Mouse (Mus musculus): ENCODE data around the gene Mmp12. TPM values are rescaled to one million over a fixed set of nuclear protein-coding genes. Genes with fewer than 3 reads are reported as not detected.

The Mmp12 gene
- polyA plus RNA-seq (2014; fragmentation: Illumina TruSeq; extraction: RNeasy Lipid Tissue Mini Kit (QIAGEN cat#74804); ENCODE audit: low read depth, low replicate concordance), result 9.7 TPM

GRCm38 (mm10) chr9:7344107-7344506 lies at the start of gene Mmp12:
Gene Mmp12 (plus strand): TSS chr9:7344381.

GRCm38 (mm10) chr9:7387947-7388346 lies 43.8 kb downstream of the Mmp12 start, which contains the start of gene Mmp1b:
Gene Mmp1b (minus strand): TSS chr9:7388047.

Other genes with a start within 250 kb of the Mmp12 start
- 11.6 TPM for gene Dync2h1, start 159.9 kb upstream of the Mmp12 start, polyA plus RNA-seq (2014; fragmentation: Illumina TruSeq; extraction: RNeasy Lipid Tissue Mini Kit (QIAGEN cat#74804); ENCODE audit: low read depth, low replicate concordance)
- gene Dcun1d5, start 159.9 kb upstream of the Mmp12 start, polyA plus RNA-seq (2014; fragmentation: Illumina TruSeq; extraction: RNeasy Lipid Tissue Mini Kit (QIAGEN cat#74804); ENCODE audit: low read depth, low replicate concordance), result 140 TPM
- gene Mmp13, start 71.9 kb upstream of the Mmp12 start, polyA plus RNA-seq (2014; fragmentation: Illumina TruSeq; extraction: RNeasy Lipid Tissue Mini Kit (QIAGEN cat#74804); ENCODE audit: low read depth, low replicate concordance), result 3.6 TPM
- not detected for gene Mmp1b, start 43.7 kb downstream of the Mmp12 start, polyA plus RNA-seq (2014; fragmentation: Illumina TruSeq; extraction: RNeasy Lipid Tissue Mini Kit (QIAGEN cat#74804); ENCODE audit: low read depth, low replicate concordance)
- 0.97 TPM for gene Mmp3, start 101.4 kb downstream of the Mmp12 start, polyA plus RNA-seq (2014; fragmentation: Illumina TruSeq; extraction: RNeasy Lipid Tissue Mini Kit (QIAGEN cat#74804); ENCODE audit: low read depth, low replicate concordance)
- gene Mmp10, start 158.0 kb downstream of the Mmp12 start, polyA plus RNA-seq (2014; fragmentation: Illumina TruSeq; extraction: RNeasy Lipid Tissue Mini Kit (QIAGEN cat#74804); ENCODE audit: low read depth, low replicate concordance), result not detected
- gene Mmp8, start 214.1 kb downstream of the Mmp12 start, polyA plus RNA-seq (2014; fragmentation: Illumina TruSeq; extraction: RNeasy Lipid Tissue Mini Kit (QIAGEN cat#74804); ENCODE audit: low read depth, low replicate concordance), result not detected
- not detected for gene Mmp27, start 227.0 kb downstream of the Mmp12 start, polyA plus RNA-seq (2014; fragmentation: Illumina TruSeq; extraction: RNeasy Lipid Tissue Mini Kit (QIAGEN cat#74804); ENCODE audit: low read depth, low replicate concordance)